Mouse (Mus musculus) kidney, postnatal 0 days (tissue): ENCODE data around the gene Disp1. TPM values are rescaled to one million over a fixed set of nuclear protein-coding genes. Genes with fewer than 3 reads are reported as not detected.
A peak's percentile ranks its signal among the peaks of the same experiment; 100 is the strongest.

Source experiments
- ATAC-seq: fragments of 200-750 bp; cut with Nextera tagmentation; replicated peaks from 2 replicates; pipeline ENCODE4 v1.8.0; 2017; ENCODE audit warnings: low read depth, moderate number of reproducible peaks, moderate TSS enrichment, moderate library complexity; ENCODE audit not compliant: low FRiP score
- DNase-seq: peaks from one replicate; pipeline ENCODE4 v3.0.0-alpha.2; 2016; ENCODE audit warnings: low spot score
- H3K27ac ChIP-seq: fragments of 300-500 bp; sonication (generic); 2 replicates; pipeline ENCODE4 v1.5.1; 2014; ENCODE audit warnings: mild to moderate bottlenecking
- H3K27me3 ChIP-seq: fragments of 300-500 bp; sonication (generic); 2 replicates; pipeline ENCODE4 v1.6.1; 2014; ENCODE audit warnings: low read length, mixed read lengths; ENCODE audit not compliant: insufficient read depth
- H3K36me3 ChIP-seq: fragments of 300-500 bp; sonication (generic); 2 replicates; pipeline ENCODE4 v1.6.1; 2014; ENCODE audit warnings: low read length, mixed read lengths; ENCODE audit not compliant: insufficient read depth
- H3K4me1 ChIP-seq: fragments of 300-500 bp; sonication (generic); replicated peaks from 2 replicates; pipeline ENCODE4 v1.6.1; 2014; ENCODE audit warnings: antibody characterized with exemption, low read length, mixed read lengths; ENCODE audit not compliant: insufficient read depth
- H3K4me2 ChIP-seq: fragments of 300-500 bp; sonication (generic); 2 replicates; pipeline ENCODE4 v1.6.1; 2014; ENCODE audit warnings: mild to moderate bottlenecking, low read length, moderate library complexity, mixed read lengths
- H3K4me3 ChIP-seq: fragments of 300-500 bp; sonication (generic); replicated peaks from 2 replicates; pipeline ENCODE4 v1.5.1; 2014; ENCODE audit warnings: low read depth, low read length
- H3K9ac ChIP-seq: fragments of 300-500 bp; sonication (generic); 2 replicates; pipeline ENCODE4 v1.6.1; 2014; ENCODE audit warnings: low read depth, low read length
- H3K9me3 ChIP-seq: fragments of 300-500 bp; sonication (generic); replicated peaks from 2 replicates; pipeline ENCODE4 v1.6.1; 2016; ENCODE audit warnings: low read length, inconsistent platforms, mixed read lengths
- CTCF ChIP-seq: IDR thresholded peaks from 2 replicates; pipeline ENCODE4 v1.5.1; 2016; ENCODE audit warnings: antibody characterized with exemption, low read depth, mild to moderate bottlenecking, moderate library complexity
- WGBS: fragments of 180-500 bp; shearing (Covaris S2); extraction: QIAGEN DNeasy Blood & Tissue Kit; methylation state at CpG from one replicate; pipeline ENCODE4 v1.1.7; 2014; 5-methylcytosine and 5-hydroxymethylcytosine counted together
- polyA plus RNA-seq: library from polyadenylated mRNA; unstranded; fragments of >200 nt; fragmentation: Nextera tagmentation; extraction: Ambion mirVana; gene quantifications from 2 replicates; pipeline ENCODE4 v1.2.1, GENCODE M21; 2015

Gene Disp1
- polyA plus RNA-seq, 1 experiment from 2014 or later, result 8.4 TPM

GRCm38 (mm10) chr1:183182641-183183414 is 38.5 kb downstream of the Disp1 start:
- H3K4me1 ChIP-seq, result no peaks in the 10 kb centered on the region
- H3K4me2 ChIP-seq, result no peak overlapping the region
- 51% methylated on average over 12 of the region's 12 CpGs for WGBS
- no peaks in the 10 kb centered on the region for H3K36me3 ChIP-seq
- TF ChIP-seq CTCF, result no peak
- H3K27me3 ChIP-seq, result no peaks in the 10 kb centered on the region
- no peak overlapping the region for H3K4me3 ChIP-seq
- no peaks in the 10 kb centered on the region for H3K9me3 ChIP-seq
- no peak overlapping the region for H3K9ac ChIP-seq
- no peak overlapping the region for H3K27ac ChIP-seq
- ATAC-seq, result no peak
- DNase-seq, result no peak

GRCm38 (mm10) chr1:183181030-183181395 is 40.3 kb downstream of the Disp1 start:
- Histone ChIP-seq H3K4me3 (no peak overlapping the region), H3K4me2 (no peak overlapping the region), H3K36me3 (no peaks in the 10 kb centered on the region), H3K27ac (no peak overlapping the region), H3K4me1 (no peaks in the 10 kb centered on the region), H3K9ac (no peak overlapping the region), H3K9me3 (no peaks in the 10 kb centered on the region), H3K27me3 (no peaks in the 10 kb centered on the region)
- no peak for TF ChIP-seq CTCF
- ATAC-seq (no peak), DNase-seq (peak; percentile 45)
- 30% methylated on average over 2 of the region's 2 CpGs for WGBS

GRCm38 (mm10) chr1:183180301-183181029 is 40.9 kb downstream of the Disp1 start:
- Histone ChIP-seq H3K27ac (no peak overlapping the region), H3K27me3 (no peaks in the 10 kb centered on the region), H3K9ac (no peak overlapping the region), H3K9me3 (no peaks in the 10 kb centered on the region), H3K4me1 (no peaks in the 10 kb centered on the region), H3K36me3 (no peaks in the 10 kb centered on the region), H3K4me3 (no peak overlapping the region), H3K4me2 (no peak overlapping the region)
- WGBS, result 62% methylated on average over 2 of the region's 2 CpGs
- DNase-seq, result no peak
- TF ChIP-seq CTCF, result no peak
- ATAC-seq, result no peak

- Histone ChIP-seq H3K4me2 (no peak overlapping the region), H3K9me3 (no peaks in the 10 kb centered on the region), H3K4me1 (no peaks in the 10 kb centered on the region), H3K4me3 (no peak overlapping the region), H3K27ac (no peak overlapping the region), H3K9ac (no peak overlapping the region), H3K36me3 (no peaks in the 10 kb centered on the region), H3K27me3 (no peaks in the 10 kb centered on the region)
- TF ChIP-seq CTCF, result no peak
- DNase-seq, result no peak
- 83% methylated on average over 5 of the region's 5 CpGs for WGBS
- ATAC-seq, result no peak
Measured at GRCm38 (mm10) chr1:183179316-183179715, 42.0 kb downstream of the Disp1 start.

- ATAC-seq, result no peak
Measured at GRCm38 (mm10) chr1:183175236-183175635, 46.1 kb downstream of the Disp1 start.

GRCm38 (mm10) chr1:183171095-183171494 is 50.2 kb downstream of the Disp1 start:
- H3K9ac ChIP-seq, result no peak overlapping the region
- H3K4me3 ChIP-seq, result no peak overlapping the region
- TF ChIP-seq CTCF, result no peak
- no peak overlapping the region for H3K27ac ChIP-seq
- DNase-seq (no peak), ATAC-seq (no peak)
- no peak overlapping the region for H3K4me2 ChIP-seq
- peaks cover 6% of the 10 kb centered on the region; the same call in 1 of the 2 replicates for H3K4me1 ChIP-seq
- 50% methylated on average over 5 of the region's 5 CpGs for WGBS
- no peaks in the 10 kb centered on the region for H3K36me3 ChIP-seq
- no peaks in the 10 kb centered on the region for H3K27me3 ChIP-seq
- no peaks in the 10 kb centered on the region for H3K9me3 ChIP-seq

More at GRCm38 (mm10) chr1:183175236-183175635, 46.1 kb downstream of the Disp1 start:
- no peak for TF ChIP-seq CTCF
- no peak for DNase-seq
- Histone ChIP-seq H3K36me3 (no peaks in the 10 kb centered on the region), H3K9ac (no peak overlapping the region), H3K4me1 (peaks cover 6% of the 10 kb centered on the region; the same call in 1 of the 2 replicates), H3K9me3 (no peaks in the 10 kb centered on the region), H3K27ac (no peak overlapping the region), H3K27me3 (no peaks in the 10 kb centered on the region), H3K4me2 (no peak overlapping the region), H3K4me3 (no peak overlapping the region)
- WGBS, result 70% methylated on average over 8 of the region's 8 CpGs
